In genomic region chr13:45089846-45090245, GRCm38 (mm10) we compare ENCODE assay signal across 24 mouse cellular contexts. TPM values are rescaled to one million over a fixed set of nuclear protein-coding genes. Genes with fewer than 3 reads are reported as not detected.
DNase-seq lines count a peak whose midpoint lies in the region.
"Had no signal": no experiment of that assay in that cellular context is flagged by ENCODE, and none has a peak within 500 bp of the region (broad histone marks: within the 10 kb centered on the region; RNA-seq: fewer than 3 reads in every experiment).

No protein-coding gene starts in this region.

- no peaks in the 10 kb centered on the region for H3K36me3 ChIP-seq in heart, embryonic 10.5 days
- H3K36me3 ChIP-seq: forebrain, embryonic 12.5 days; G1E; hindbrain, embryonic 15.5 days; limb, embryonic 10.5 days had no signal

- H3K27me3 ChIP-seq in heart, embryonic 10.5 days (ENCODE audit: insufficient read depth, poor library complexity, severe bottlenecking) = peaks cover 17% of the 10 kb centered on the region; the same call in 1 of the 2 replicates
- H3K27me3 ChIP-seq: forebrain, embryonic 12.5 days; hindbrain, embryonic 15.5 days had no signal

- H3K4me1 ChIP-seq in heart, embryonic 10.5 days = peaks cover 18% of the 10 kb centered on the region
- H3K4me1 ChIP-seq: forebrain, embryonic 12.5 days had no signal

- H3K27ac ChIP-seq in heart, embryonic 10.5 days = peak overlapping the region; percentile 47
- H3K27ac ChIP-seq: forebrain, embryonic 12.5 days; hindbrain, embryonic 15.5 days; left cerebral cortex, adult 2 months; limb, embryonic 10.5 days had no signal

- no peak overlapping the region for H3K4me3 ChIP-seq in heart, embryonic 10.5 days
- H3K4me3 ChIP-seq: forebrain, embryonic 12.5 days; hindbrain, embryonic 15.5 days; left cerebral cortex, adult 2 months; limb, embryonic 10.5 days had no signal

- H3K9me3 ChIP-seq in heart, embryonic 10.5 days = no peaks in the 10 kb centered on the region
- H3K9me3 ChIP-seq: forebrain, embryonic 12.5 days; G1E; hindbrain, embryonic 15.5 days; limb, embryonic 10.5 days had no signal

- intact Hi-C loops in heart, postnatal 36 days (cut with DNase I) = no loop called here

- DNase-seq in heart, embryonic 10.5 days (ENCODE audit: low spot score) = no peak
- no peak for DNase-seq in heart, postnatal 36 days
- peak; percentile 14 for DNase-seq in ovary, adult 18-20 months (ENCODE audit: low spot score)
- no peak for DNase-seq in ovary, postnatal 14 days (ENCODE audit: low spot score)
- DNase-seq in cerebellum, adult 9-10 months = peak; percentile 28
- peak; percentile 41 to 44 for DNase-seq in cerebellum, postnatal 36 days
- DNase-seq in T-cell, adult 2 months (ENCODE audit: low spot score) = no peak
- DNase-seq: gastrocnemius, postnatal 25 days; heart, postnatal 14 days; kidney, adult 8-10 months; lung, adult 2 months; lung, postnatal 4 days; right cerebral cortex, postnatal 4 days; thymus, postnatal 4 days had no signal

- 57% methylated on average over 13 of the region's 13 CpGs for WGBS in heart, embryonic 10.5 days

RNA-seq across cellular contexts. Expression of gene Gm9817, which starts 11.4 kb away (rescaled TPM):
- polyA plus RNA-seq in heart, embryonic 10.5 days (2016; fragmentation: Nextera tagmentation; extraction: Ambion mirVana) = not detected in 2 replicates
- under 1 TPM in 1 of 2 experiments, not detected in 1; 0.25 TPM for total RNA-seq in heart, postnatal 36 days (2021)
- total RNA-seq: heart, postnatal 14 days; layer of hippocampus, adult 8-10 months; left cerebral cortex, adult 2 months; monocyte, adult 5-6 weeks had no signal
- polyA plus RNA-seq: forebrain, embryonic 12.5 days; heart, embryonic 11.5 days; limb, embryonic 10.5 days; liver, embryonic 11.5 days; neural tube, embryonic 14.5 days had no signal

Comparison
In these comparisons a context has a peak if more than half of its experiments do, and no peak if none do; other contexts are left out.
1. DNase-seq: peak in ovary, adult 18-20 months (single experiment), cerebellum, adult 9-10 months (single experiment) and cerebellum, postnatal 36 days (2 of 2); none in heart, embryonic 10.5 days (single experiment), heart, postnatal 36 days (0 of 2), ovary, postnatal 14 days (single experiment) and T-cell, adult 2 months (single experiment).